In the genomic region with DNA sequence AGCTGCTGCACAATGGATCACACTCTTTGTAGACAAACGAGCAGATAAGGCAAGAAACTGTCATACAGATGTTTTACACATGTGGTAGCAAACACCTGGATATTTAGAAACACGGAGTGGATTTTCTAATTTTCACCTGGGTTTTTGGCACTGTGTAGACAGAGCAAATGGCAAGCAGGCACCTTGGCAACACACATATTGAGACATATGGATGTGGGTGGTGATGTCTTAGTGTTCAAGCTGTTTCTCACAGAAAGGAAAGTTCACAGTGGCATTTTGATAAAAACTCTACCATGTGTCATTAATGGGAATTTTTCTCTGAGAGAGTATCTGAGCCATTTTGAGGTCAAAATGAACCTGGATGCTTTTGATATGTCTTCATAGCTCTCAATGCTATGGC, we compare ENCODE assay signal across 22 mouse cellular contexts.
DNase-seq lines count a peak whose midpoint lies in the region; ATAC-seq lines count a peak whose summit lies in the region.
"Had no signal": no experiment of that assay in that cellular context is flagged by ENCODE, and none has a peak within 500 bp of the region (broad histone marks: within the 10 kb centered on the region; RNA-seq: fewer than 3 reads in every experiment).

No protein-coding gene starts in this region.

- H3K9ac ChIP-seq in forebrain, embryonic 11.5 days (ENCODE audit: low read length) = no peak overlapping the region
- H3K9ac ChIP-seq: embryonic facial prominence, embryonic 12.5 days; hindbrain, embryonic 14.5 days; neural tube, embryonic 13.5 days had no signal

- H3K4me3 ChIP-seq in forebrain, embryonic 11.5 days (ENCODE audit: low read depth, low read length) = no peak overlapping the region
- H3K4me3 ChIP-seq: embryonic facial prominence, embryonic 12.5 days; heart, adult 2 months; neural tube, embryonic 13.5 days had no signal

- H3K4me2 ChIP-seq in forebrain, embryonic 11.5 days (ENCODE audit: low read depth, low read length, severe bottlenecking) = no peak overlapping the region
- H3K4me2 ChIP-seq: embryonic facial prominence, embryonic 12.5 days; hindbrain, embryonic 14.5 days; liver, embryonic 11.5 days; neural tube, embryonic 13.5 days had no signal

- H3K9me3 ChIP-seq in forebrain, embryonic 11.5 days (ENCODE audit: control insufficient read depth, low read length) = no peaks in the 10 kb centered on the region
- H3K9me3 ChIP-seq: embryonic facial prominence, embryonic 12.5 days; neural tube, embryonic 13.5 days had no signal

- no peaks in the 10 kb centered on the region for H3K36me3 ChIP-seq in forebrain, embryonic 11.5 days (ENCODE audit: control insufficient read depth, insufficient read depth, low read length)
- H3K36me3 ChIP-seq: embryonic facial prominence, embryonic 12.5 days; neural tube, embryonic 13.5 days had no signal

- peak; percentile 87 for ATAC-seq in cerebellum, adult (ENCODE audit: insufficient number of reproducible peaks, low FRiP score, low TSS enrichment)
- no peak for ATAC-seq in forebrain, embryonic 11.5 days (replicated peaks; ENCODE audit: low FRiP score)
- ATAC-seq: activated CD4-positive, CD25-positive, alpha-beta regulatory T cell, adult 4 months; intestine, embryonic 16.5 days had no signal

- no peak for DNase-seq in cerebellum, adult 11 months
- peak; percentile 39 for DNase-seq in right cerebral cortex, adult 18-20 months
- no peak for DNase-seq in right cerebral cortex, postnatal 14 days
- peak; percentile 59 to 68 for DNase-seq in layer of hippocampus, adult 8-10 months (ENCODE audit: low spot score in 2 of 2)
- DNase-seq in right cerebral cortex, postnatal 25 days = peak; percentile 20
- DNase-seq in forebrain, embryonic 11.5 days (ENCODE audit: low spot score) = no peak
- DNase-seq in liver = no peak
- DNase-seq: adrenal gland, postnatal 36 days; gastrocnemius, postnatal 10 days; heart, adult 2 months; heart, postnatal 14 days; thymus, postnatal 36 days had no signal

- H3K27ac ChIP-seq in forebrain, embryonic 11.5 days (ENCODE audit: low read depth, low read length) = no peak overlapping the region
- H3K27ac ChIP-seq: embryonic facial prominence, embryonic 12.5 days; heart, adult 2 months; hindbrain, embryonic 14.5 days; kidney, postnatal 0 days; neural tube, embryonic 13.5 days; stomach, postnatal 0 days had no signal

- 86% methylated on average over 2 of the region's 2 CpGs for WGBS in forebrain, embryonic 11.5 days

- no peaks in the 10 kb centered on the region for H3K27me3 ChIP-seq in forebrain, embryonic 11.5 days (ENCODE audit: control insufficient read depth, insufficient read depth, low read length)
- H3K27me3 ChIP-seq: CH12.LX; embryonic facial prominence, embryonic 12.5 days; neural tube, embryonic 13.5 days had no signal

- H3K4me1 ChIP-seq in forebrain, embryonic 11.5 days (replicated peaks; ENCODE audit: control insufficient read depth, insufficient read depth, low read length) = no peaks in the 10 kb centered on the region
- H3K4me1 ChIP-seq: embryonic facial prominence, embryonic 12.5 days; neural tube, embryonic 13.5 days had no signal

Comparison
In these comparisons a context has a peak if more than half of its experiments do, and no peak if none do; other contexts are left out.
1. DNase-seq: peak in right cerebral cortex, adult 18-20 months (single experiment), layer of hippocampus, adult 8-10 months (2 of 2) and right cerebral cortex, postnatal 25 days (single experiment); none in cerebellum, adult 11 months (single experiment), right cerebral cortex, postnatal 14 days (single experiment), forebrain, embryonic 11.5 days (single experiment) and liver (single experiment).